12 mouse cellular contexts compared by ENCODE assay signal in the genomic region with DNA sequence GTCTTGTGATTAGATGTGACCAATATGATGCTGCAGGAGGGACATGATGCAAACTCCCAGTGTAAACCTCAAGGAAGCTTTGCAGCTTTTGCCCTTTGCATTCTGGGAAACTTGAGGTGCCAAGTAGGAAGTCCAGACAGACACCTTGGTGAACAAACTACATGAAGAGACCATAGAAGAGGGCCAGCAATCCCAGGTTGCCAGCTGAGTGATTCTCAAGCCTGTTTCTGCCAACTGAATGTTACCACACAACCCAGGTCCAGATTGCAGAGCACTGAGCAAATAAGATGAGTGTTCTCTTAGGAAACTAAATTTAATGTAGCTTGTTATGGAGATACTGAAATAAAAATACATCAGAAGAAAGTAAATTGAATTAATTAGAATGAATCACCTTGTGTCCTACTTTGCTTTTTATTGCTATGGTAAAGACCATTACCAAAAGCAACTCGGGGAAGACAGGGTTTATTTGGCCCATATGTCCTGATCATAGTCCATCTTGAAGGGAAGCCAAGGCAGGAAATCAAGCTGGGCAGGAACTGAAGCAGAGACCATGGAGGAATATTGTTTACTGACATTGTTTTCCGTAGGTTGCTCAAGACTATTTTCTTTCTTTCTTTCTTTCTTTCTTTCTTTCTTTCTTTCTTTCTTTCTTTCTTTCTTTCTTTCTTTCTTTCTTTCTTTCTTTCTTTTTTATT. TPM values are rescaled to one million over a fixed set of nuclear protein-coding genes. Genes with fewer than 3 reads are reported as not detected.
DNase-seq lines count a peak whose midpoint lies in the region.
"Had no signal": no experiment of that assay in that cellular context is flagged by ENCODE, and none has a peak within 500 bp of the region (broad histone marks: within the 10 kb centered on the region; RNA-seq: fewer than 3 reads in every experiment).

No protein-coding gene starts in this region.

- DNase-seq in layer of hippocampus, adult 11-12 months (ENCODE audit: low spot score), result peak; percentile 20
- DNase-seq in layer of hippocampus, adult 9-10 months (ENCODE audit: low spot score), result no peak
- DNase-seq in right cerebral cortex, adult 18-20 months, result peak; percentile 21
- no peak for DNase-seq in right cerebral cortex, postnatal 4 days
- DNase-seq in cerebellum, postnatal 25 days, result peak; percentile 47 to 57
- DNase-seq in urinary bladder, adult 18-20 months (ENCODE audit: low spot score in 2 of 2), result no peak
- no peak for DNase-seq in adrenal gland, postnatal 25 days
- DNase-seq: gastrocnemius, adult 2 months; heart, adult 18-20 months; lung, postnatal 14 days; thymus, postnatal 25 days had no signal

RNA-seq across cellular contexts. Expression of gene 4930505A04Rik, which starts 38.2 kb away (rescaled TPM):
- not detected in 2 replicates for total RNA-seq in adrenal gland, postnatal 25 days (2021)
- total RNA-seq: common myeloid progenitor, adult 5-6 weeks had no signal

Comparison
In these comparisons a context has a peak if more than half of its experiments do, and no peak if none do; other contexts are left out.
1. DNase-seq: peak in layer of hippocampus, adult 11-12 months (single experiment), right cerebral cortex, adult 18-20 months (single experiment) and cerebellum, postnatal 25 days (2 of 2); none in layer of hippocampus, adult 9-10 months (single experiment), right cerebral cortex, postnatal 4 days (single experiment), urinary bladder, adult 18-20 months (0 of 2) and adrenal gland, postnatal 25 days (single experiment).